Mouse (Mus musculus) liver, adult 2 months (tissue): ENCODE results near the gene Ubxn1.
A peak's percentile ranks its signal among the peaks of the same experiment; 100 is the strongest.

Source experiments
- CTCF ChIP-seq: fragments of 200-500 bp; IDR thresholded peaks from 2 replicates; pipeline ENCODE4 v1.5.1; 2011; ENCODE audit warnings: low read depth, low read length, control low read depth
- POLR2A ChIP-seq: fragments of 200-500 bp; IDR thresholded peaks from 2 replicates; pipeline ENCODE4 v1.6.1; 2011; ENCODE audit warnings: low read length, control low read depth; ENCODE audit not compliant: insufficient read depth; ENCODE audit errors: extremely low read depth

- peak; percentile 67; the same call in 1 of the 2 replicates for TF ChIP-seq POLR2A
- TF ChIP-seq CTCF = no peak
These were observed at the start of gene Ubxn1 for GRCm38 (mm10) chr19:8871267-8872186.
